Mouse (Mus musculus) heart, embryonic 14.5 days (tissue): ENCODE data around the gene Foxd3. TPM values are rescaled to one million over a fixed set of nuclear protein-coding genes. Genes with fewer than 3 reads are reported as not detected.

Source experiments
- ATAC-seq: fragments of 200-750 bp; cut with Nextera tagmentation; 2 replicates; pipeline ENCODE4 v1.8.0; 2017; ENCODE audit warnings: low read depth, moderate TSS enrichment; ENCODE audit not compliant: insufficient number of reproducible peaks, insufficient read depth, low FRiP score
- H3K27ac ChIP-seq, 2 experiments: fragments of 200-500 bp in 1 of 2; fragments of 300-500 bp in 1 of 2; sonication (generic) in 1 of 2; replicated peaks in 1 of 2; 2 replicates each; pipeline ENCODE4 v1.5.1; 2012 to 2014; ENCODE audit warnings: low read depth in 2 of 2, low read length in 2 of 2, control low read depth in 1 of 2, mild to moderate bottlenecking in 1 of 2, mixed read lengths in 1 of 2; ENCODE audit not compliant: control insufficient read depth in 1 of 2, insufficient read depth in 1 of 2
- H3K27me3 ChIP-seq: fragments of 300-500 bp; sonication (generic); 2 replicates; pipeline ENCODE4 v1.6.1; 2014; ENCODE audit warnings: mild to moderate bottlenecking, low read length, control low read depth; ENCODE audit not compliant: control insufficient read depth, insufficient read depth
- H3K36me3 ChIP-seq: fragments of 300-500 bp; sonication (generic); 2 replicates; pipeline ENCODE4 v1.6.1; 2014; ENCODE audit warnings: mild to moderate bottlenecking, control low read depth, low read length, mixed read lengths; ENCODE audit not compliant: control insufficient read depth, insufficient read depth
- H3K4me1 ChIP-seq, 2 experiments: fragments of 200-500 bp in 1 of 2; fragments of 300-500 bp in 1 of 2; sonication (generic) in 1 of 2; 2 replicates each; pipeline ENCODE4 v1.6.1; 2012 to 2014; ENCODE audit warnings: low read length in 2 of 2, control low read depth in 1 of 2, mixed read lengths in 1 of 2; ENCODE audit not compliant: control insufficient read depth in 2 of 2, insufficient read depth in 2 of 2
- H3K4me2 ChIP-seq: fragments of 300-500 bp; sonication (generic); 2 replicates; pipeline ENCODE4 v1.6.1; 2014; ENCODE audit warnings: mild to moderate bottlenecking, low read length
- H3K4me3 ChIP-seq, 2 experiments: fragments of 200-500 bp in 1 of 2; fragments of 300-500 bp in 1 of 2; sonication (generic) in 1 of 2; 2 replicates each; pipeline ENCODE4 v1.5.1; 2012 to 2014; ENCODE audit warnings: low read length in 2 of 2, mild to moderate bottlenecking in 2 of 2, control low read depth in 1 of 2, low read depth in 1 of 2, moderate library complexity in 1 of 2; ENCODE audit not compliant: control insufficient read depth in 1 of 2, insufficient read depth in 1 of 2
- H3K9ac ChIP-seq: fragments of 300-500 bp; sonication (generic); 2 replicates; pipeline ENCODE4 v1.6.1; 2014; ENCODE audit warnings: mild to moderate bottlenecking, low read length
- H3K9me3 ChIP-seq: fragments of 300-500 bp; sonication (generic); 2 replicates; pipeline ENCODE4 v1.6.1; 2016; ENCODE audit warnings: low read length, control low read depth; ENCODE audit not compliant: control insufficient read depth
- WGBS: fragments of 180-500 bp; shearing (Covaris S2); extraction: QIAGEN DNeasy Blood & Tissue Kit; methylation state at CpG from one replicate; pipeline ENCODE4 v1.1.7; 2014; 5-methylcytosine and 5-hydroxymethylcytosine counted together
- polyA plus RNA-seq: library from polyadenylated mRNA; unstranded; fragments of >200 nt; fragmentation: Nextera tagmentation; extraction: Ambion mirVana; gene quantifications from 2 replicates; pipeline ENCODE4 v1.2.1, GENCODE M21; 2014

The Foxd3 gene
- polyA plus RNA-seq, 1 experiment from 2014 or later = not detected

DNA sequence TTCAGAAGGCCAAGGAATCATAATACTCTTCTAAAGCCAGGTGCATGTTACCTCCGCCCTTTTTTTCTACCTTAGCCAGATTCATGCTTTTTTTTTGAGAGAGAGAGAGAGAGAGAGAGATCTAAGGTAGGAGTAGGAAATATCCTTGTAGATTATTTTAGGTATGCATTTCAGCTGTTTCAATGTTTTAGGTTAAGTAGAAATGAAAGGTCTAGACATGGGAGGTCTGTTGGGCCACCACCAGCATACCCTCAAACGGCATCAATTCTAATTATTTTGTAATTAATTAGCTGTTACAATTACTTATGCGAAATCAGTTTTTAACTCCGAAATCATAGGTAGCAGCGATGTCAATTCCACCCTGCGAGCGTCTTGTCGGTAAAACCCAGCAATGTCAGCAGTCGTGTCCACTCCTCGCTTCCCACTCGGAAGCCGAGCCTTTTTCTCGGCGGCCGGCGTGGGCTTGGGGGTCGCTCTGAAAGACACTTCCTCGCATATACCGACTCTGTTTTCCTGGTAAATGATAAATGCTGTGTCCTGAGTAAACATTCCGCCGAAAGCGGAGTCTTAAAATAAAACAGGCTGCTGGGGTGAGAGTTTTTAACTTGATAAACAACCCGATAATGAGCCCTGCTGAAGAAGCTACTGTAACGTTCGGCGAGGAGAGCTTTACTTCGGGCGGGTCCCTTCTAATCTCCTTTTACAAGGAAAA, 3.4 kb downstream of the Foxd3 start:
- no peak overlapping the region for H3K4me3 ChIP-seq
- no peak overlapping the region for H3K4me2 ChIP-seq
- WGBS = 3% methylated on average over 28 of the region's 28 CpGs
- no peak overlapping the region for H3K9ac ChIP-seq
- peaks cover 0 to 12% of the 10 kb centered on the region in 2 experiments; a peak in 3 of 4 replicates for H3K4me1 ChIP-seq
- no peaks in the 10 kb centered on the region for H3K9me3 ChIP-seq
- H3K27ac ChIP-seq = no peak overlapping the region
- H3K36me3 ChIP-seq = no peaks in the 10 kb centered on the region
- no peak for ATAC-seq
- peaks cover 92% of the 10 kb centered on the region for H3K27me3 ChIP-seq

DNA sequence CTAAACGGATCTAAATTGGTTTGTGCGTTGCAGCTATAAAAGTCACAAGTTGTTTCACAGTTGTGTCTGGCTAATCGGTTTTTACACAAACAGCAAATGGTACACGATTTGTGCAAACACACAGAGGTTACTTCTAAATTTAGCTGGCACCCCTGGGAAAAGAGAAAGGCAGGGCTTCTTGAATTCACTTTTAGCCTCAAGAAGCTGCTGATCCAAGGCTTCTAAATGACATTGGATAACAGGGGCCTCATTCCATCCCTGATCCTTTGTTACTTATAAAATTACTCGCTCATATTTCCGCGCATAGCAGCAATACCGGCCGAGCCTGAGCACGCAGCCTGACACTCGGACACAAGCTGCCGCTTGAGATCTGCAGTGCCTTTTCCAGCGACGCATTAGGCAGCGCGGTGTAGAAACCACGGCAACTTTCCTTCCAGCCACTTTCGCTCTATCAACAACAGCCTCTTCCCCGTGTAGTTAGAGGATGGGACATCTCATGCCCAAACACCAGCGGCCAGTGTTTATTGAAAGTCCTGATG, 4.0 kb downstream of the Foxd3 start:
- peak overlapping the region in 1 of 2 experiments; percentile 16; a peak in 1 of 4 replicates for H3K4me3 ChIP-seq
- no peaks in the 10 kb centered on the region for H3K36me3 ChIP-seq
- peak overlapping the region; percentile 35 for H3K4me2 ChIP-seq
- under 1% methylated on average over 20 of the region's 20 CpGs for WGBS
- no peak overlapping the region for H3K27ac ChIP-seq
- no peaks in the 10 kb centered on the region for H3K9me3 ChIP-seq
- H3K27me3 ChIP-seq = peaks cover 92% of the 10 kb centered on the region
- ATAC-seq = no peak
- H3K9ac ChIP-seq = no peak overlapping the region
- peaks cover 0 to 12% of the 10 kb centered on the region in 2 experiments; a peak in 3 of 4 replicates for H3K4me1 ChIP-seq

DNA sequence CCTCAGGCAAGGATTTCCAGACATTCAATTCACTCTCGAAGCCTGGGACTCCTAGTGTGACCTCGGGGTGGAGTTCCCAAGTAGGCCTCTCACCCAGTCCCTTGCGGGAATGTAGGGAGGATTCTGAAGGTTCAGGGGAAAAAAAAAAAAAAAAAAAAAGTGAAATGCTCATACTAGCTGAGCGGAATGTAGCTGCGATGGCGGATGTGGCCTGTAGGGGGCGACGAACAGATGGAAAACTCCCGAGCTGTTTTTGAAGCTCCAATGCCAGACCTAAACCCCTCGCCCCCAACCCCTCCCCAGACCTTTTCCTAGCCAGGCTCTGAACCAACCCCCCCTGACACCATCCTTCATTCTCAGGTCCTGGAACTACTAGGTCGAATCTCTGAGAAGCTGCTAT, 4.9 kb downstream of the Foxd3 start:
- H3K9ac ChIP-seq = no peak overlapping the region
- H3K27me3 ChIP-seq = peaks cover 87% of the 10 kb centered on the region
- H3K4me1 ChIP-seq = peaks cover 0 to 9% of the 10 kb centered on the region in 2 experiments; a peak in 3 of 4 replicates
- H3K4me2 ChIP-seq = no peak overlapping the region; the same call in 1 of the 2 replicates
- no peaks in the 10 kb centered on the region for H3K9me3 ChIP-seq
- no peaks in the 10 kb centered on the region for H3K36me3 ChIP-seq
- H3K27ac ChIP-seq = no peak overlapping the region
- ATAC-seq = no peak
- H3K4me3 ChIP-seq = peak overlapping the region in 1 of 2 experiments; percentile 15; a peak in 1 of 4 replicates
- WGBS = 1% methylated on average over 11 of the region's 11 CpGs

DNA sequence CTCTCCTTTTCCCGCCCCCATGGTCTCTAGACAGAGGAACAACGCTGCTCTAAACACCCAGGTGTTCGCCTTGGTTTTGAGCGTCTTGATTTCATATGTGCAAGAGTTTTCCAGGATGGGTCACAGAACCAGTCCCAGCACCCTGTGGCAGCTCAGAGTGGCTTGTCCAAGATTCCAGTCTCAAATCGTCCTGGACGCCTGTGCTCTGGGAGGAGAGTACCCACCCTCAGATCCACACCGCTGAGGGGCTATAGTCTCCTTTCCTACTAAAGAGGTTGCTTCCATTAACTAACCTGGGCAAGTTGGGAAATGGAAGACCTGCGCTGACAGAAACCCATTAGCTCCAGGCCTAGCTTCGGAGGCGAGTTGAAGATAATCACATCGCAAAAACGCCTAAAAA, 5.9 kb downstream of the Foxd3 start:
- Histone ChIP-seq H3K27me3 (peaks cover 77% of the 10 kb centered on the region), H3K27ac (no peak overlapping the region), H3K9me3 (no peaks in the 10 kb centered on the region), H3K36me3 (no peaks in the 10 kb centered on the region), H3K9ac (no peak overlapping the region), H3K4me2 (no peak overlapping the region), H3K4me3 (no peak overlapping the region), H3K4me1 (peaks cover 0 to 8% of the 10 kb centered on the region in 2 experiments; a peak in 3 of 4 replicates)
- whole genome bisulfite sequencing = 5% methylated on average over 12 of the region's 12 CpGs
- no peak for ATAC-seq

DNA sequence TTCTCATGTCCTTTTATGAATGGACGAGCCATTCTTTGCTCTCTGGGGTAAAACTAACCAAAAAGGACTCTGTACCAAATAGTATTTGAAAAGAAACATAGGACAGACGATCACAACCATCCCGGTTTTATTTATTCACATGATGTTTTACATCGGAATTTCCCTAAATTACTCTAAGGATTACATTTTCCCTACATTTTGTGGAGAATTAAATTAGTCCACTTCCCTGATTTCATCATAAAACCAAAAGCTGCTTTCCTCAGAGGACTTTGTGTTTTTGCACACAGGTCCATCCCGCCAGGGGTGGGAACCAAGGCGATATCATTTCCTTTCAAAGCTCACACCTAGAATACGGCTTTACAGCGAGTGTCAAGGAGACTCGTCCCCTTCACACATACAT, 6.3 kb downstream of the Foxd3 start:
- Histone ChIP-seq H3K36me3 (no peaks in the 10 kb centered on the region), H3K9ac (no peak overlapping the region), H3K27me3 (peaks cover 73% of the 10 kb centered on the region), H3K4me2 (no peak overlapping the region), H3K4me1 (peaks cover 0 to 5% of the 10 kb centered on the region in 2 experiments; a peak in 3 of 4 replicates), H3K27ac (no peak overlapping the region), H3K9me3 (no peaks in the 10 kb centered on the region), H3K4me3 (no peak overlapping the region)
- WGBS = 11% methylated on average over 9 of the region's 9 CpGs
- no peak for ATAC-seq

DNA sequence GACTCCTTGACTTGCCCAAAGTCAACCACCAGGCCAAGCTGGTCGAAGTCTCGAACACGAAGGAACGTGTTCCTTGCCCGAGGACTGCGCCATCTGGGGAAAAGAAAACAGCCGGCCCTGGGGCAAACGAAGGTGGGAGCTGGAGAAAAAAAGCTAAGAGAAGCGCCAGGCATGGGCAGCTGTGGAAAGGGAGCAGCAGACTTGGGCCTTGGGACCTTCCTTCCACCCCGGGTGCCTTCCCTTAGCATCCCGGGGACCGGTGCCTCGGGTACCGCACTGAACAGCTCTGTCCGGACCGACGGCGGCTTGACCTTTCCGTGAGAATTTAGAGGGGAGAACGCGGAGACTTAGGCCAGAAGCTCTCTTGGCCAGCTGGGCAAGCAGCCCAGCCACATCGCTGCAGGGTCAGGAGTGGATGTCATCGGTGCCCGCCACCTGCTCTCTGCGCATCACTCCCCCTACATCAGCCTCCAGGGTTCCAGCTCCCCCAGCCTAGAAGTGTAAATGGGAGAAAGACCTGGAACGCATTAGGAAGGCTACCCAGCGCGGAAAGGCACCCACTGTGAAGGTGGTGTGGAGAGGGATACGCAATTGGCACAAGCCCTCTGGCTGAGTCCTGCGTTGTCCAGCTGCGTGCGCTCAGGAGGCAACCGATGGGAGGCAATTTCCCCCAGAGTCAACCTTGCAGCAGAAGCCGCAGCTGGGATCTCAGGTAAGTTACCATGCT, 6.9 kb downstream of the Foxd3 start:
- WGBS = 4% methylated on average over 34 of the region's 34 CpGs
- Histone ChIP-seq H3K4me3 (no peak overlapping the region), H3K27me3 (peaks cover 67% of the 10 kb centered on the region), H3K9me3 (no peaks in the 10 kb centered on the region), H3K36me3 (no peaks in the 10 kb centered on the region), H3K9ac (no peak overlapping the region), H3K4me1 (peaks cover 0 to 4% of the 10 kb centered on the region in 2 experiments; a peak in 3 of 4 replicates), H3K4me2 (no peak overlapping the region), H3K27ac (no peak overlapping the region)
- ATAC-seq = no peak

DNA sequence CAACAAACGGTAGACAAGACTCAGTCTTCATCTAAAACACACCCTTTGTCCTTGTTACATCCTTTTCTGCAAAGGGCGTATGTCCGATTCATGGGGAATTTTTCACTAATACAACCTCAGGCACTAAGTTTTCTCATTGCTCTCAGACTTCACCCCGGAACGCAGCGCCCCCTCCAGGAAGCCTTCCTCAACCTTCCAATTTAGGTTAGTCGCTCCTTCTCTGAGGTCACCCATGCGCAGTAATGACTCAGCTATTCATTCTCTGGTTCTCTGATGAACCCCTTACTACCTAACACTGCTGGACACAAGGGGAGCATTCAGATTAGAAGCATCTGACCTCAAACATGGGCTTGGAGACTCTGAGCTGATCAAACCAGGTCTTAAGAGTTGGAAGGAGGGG, 7.6 kb downstream of the Foxd3 start:
- no peak overlapping the region for H3K4me3 ChIP-seq
- no peak overlapping the region for H3K4me2 ChIP-seq
- H3K9me3 ChIP-seq = no peaks in the 10 kb centered on the region
- 21% methylated on average over 8 of the region's 8 CpGs for WGBS
- peaks cover 0 to 4% of the 10 kb centered on the region in 2 experiments; a peak in 3 of 4 replicates for H3K4me1 ChIP-seq
- no peak overlapping the region for H3K9ac ChIP-seq
- H3K36me3 ChIP-seq = no peaks in the 10 kb centered on the region
- H3K27me3 ChIP-seq = peaks cover 62% of the 10 kb centered on the region
- no peak overlapping the region for H3K27ac ChIP-seq
- no peak for ATAC-seq
